8 mouse cellular contexts compared by ENCODE assay signal in the genomic region with DNA sequence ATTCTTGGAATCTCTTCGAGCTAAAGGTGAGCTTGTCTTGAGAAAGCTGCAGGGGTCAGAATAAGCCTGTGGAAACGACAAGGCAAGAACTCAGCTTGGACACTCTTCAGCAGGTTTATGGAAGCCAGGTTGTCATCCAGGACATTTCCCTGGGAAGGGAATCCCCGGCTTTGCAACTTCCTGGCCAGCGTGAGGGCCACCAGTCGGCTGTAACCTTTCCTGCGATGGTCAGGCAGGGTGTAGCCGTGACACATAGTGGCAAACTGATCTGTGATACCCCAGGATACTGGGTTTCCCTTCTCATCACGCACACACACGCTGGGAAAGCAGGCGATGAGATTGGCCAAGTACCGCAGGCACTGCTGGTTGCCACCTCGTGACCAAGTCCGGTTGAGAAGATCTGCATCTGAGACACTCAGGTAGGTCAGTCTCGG. TPM values are rescaled to one million over a fixed set of nuclear protein-coding genes. Genes with fewer than 3 reads are reported as not detected.
DNase-seq lines count a peak whose midpoint lies in the region; ATAC-seq and TF ChIP-seq lines count a peak whose summit lies in the region.

No protein-coding gene starts in this region.

- peaks cover 3% of the 10 kb centered on the region for H3K4me1 ChIP-seq in testis, adult 2 months (ENCODE audit: control insufficient read depth, insufficient read depth, low read length)
- 0 out of 2 replicates have a peak, but pooled peaks cover 2% of the 10 kb centered on the region for H3K4me1 ChIP-seq in intestine, embryonic 16.5 days (ENCODE audit: control insufficient read depth, insufficient read depth, low read length)
- H3K4me1 ChIP-seq in neural tube, embryonic 14.5 days (ENCODE audit: control insufficient read depth, insufficient read depth, low read length) = no peaks in the 10 kb centered on the region

- DNase-seq in CD4-positive, CD25-positive, alpha-beta regulatory T cell, adult 2 months (ENCODE audit: low read depth, low spot score) = peak; percentile 1
- DNase-seq in testis, postnatal 14 days (ENCODE audit: low spot score) = no peak
- no peak for DNase-seq in frontal cortex, postnatal 10 days (ENCODE audit: low spot score in 2 of 2)
- no peak for DNase-seq in layer of hippocampus, adult 9-11 months

- H3K4me2 ChIP-seq in intestine, embryonic 16.5 days (ENCODE audit: low read depth, low read length) = peak overlapping the region; percentile 25; the same call in 1 of the 2 replicates
- H3K4me2 ChIP-seq in neural tube, embryonic 14.5 days (ENCODE audit: low read depth, low read length) = peak overlapping the region; percentile 34; the same call in 1 of the 2 replicates

- 9% methylated on average over 13 of the region's 14 CpGs for WGBS in intestine, embryonic 16.5 days
- WGBS in neural tube, embryonic 14.5 days = 19% methylated on average over 14 of the region's 14 CpGs

- H3K9me3 ChIP-seq in intestine, embryonic 16.5 days (ENCODE audit: control insufficient read depth, low read length) = no peaks in the 10 kb centered on the region
- no peaks in the 10 kb centered on the region for H3K9me3 ChIP-seq in neural tube, embryonic 14.5 days (ENCODE audit: control insufficient read depth, low read length)

- TF ChIP-seq POLR2A in testis, adult 2 months (IDR thresholded peaks at IDR 0.05; ENCODE audit: control insufficient read depth, low read depth, low read length) = no peak

- no peak for TF ChIP-seq CTCF in testis, adult 2 months (IDR thresholded peaks at IDR 0.05; ENCODE audit: control insufficient read depth, insufficient read depth, insufficient replicate concordance, low read depth, low read length)

- no peak for ATAC-seq in CD4-positive, CD25-positive, alpha-beta regulatory T cell, adult 4 months
- ATAC-seq in intestine, embryonic 16.5 days = no peak
- ATAC-seq in neural tube, embryonic 14.5 days (ENCODE audit: low read depth) = peak; percentile 51; the same call in 1 of the 2 replicates

- no peak overlapping the region for H3K9ac ChIP-seq in intestine, embryonic 16.5 days (ENCODE audit: low read depth, low read length)
- H3K9ac ChIP-seq in neural tube, embryonic 14.5 days (replicated peaks; ENCODE audit: low read depth, low read length) = no peak overlapping the region

- no peaks in the 10 kb centered on the region for H3K36me3 ChIP-seq in testis, adult 2 months (ENCODE audit: control insufficient read depth, insufficient read depth, low read length)
- H3K36me3 ChIP-seq in intestine, embryonic 16.5 days (ENCODE audit: control insufficient read depth, insufficient read depth, low read length) = no peaks in the 10 kb centered on the region
- no peaks in the 10 kb centered on the region for H3K36me3 ChIP-seq in neural tube, embryonic 14.5 days (ENCODE audit: control insufficient read depth, insufficient read depth, low read length)

- H3K4me3 ChIP-seq in testis, adult 2 months (ENCODE audit: control insufficient read depth, low read depth, low read length) = peak overlapping the region; percentile 14
- no peak overlapping the region for H3K4me3 ChIP-seq in intestine, embryonic 16.5 days (ENCODE audit: low read length)
- H3K4me3 ChIP-seq in neural tube, embryonic 14.5 days (ENCODE audit: low read depth, low read length) = no peak overlapping the region

- no peak overlapping the region for H3K27ac ChIP-seq in testis, adult 2 months (ENCODE audit: control insufficient read depth, insufficient read depth, low read depth, low read length)
- no peak overlapping the region for H3K27ac ChIP-seq in intestine, embryonic 16.5 days (ENCODE audit: low read length)
- H3K27ac ChIP-seq in neural tube, embryonic 14.5 days (ENCODE audit: low read depth, low read length) = no peak overlapping the region

- no peaks in the 10 kb centered on the region for H3K27me3 ChIP-seq in testis, adult 2 months (ENCODE audit: control insufficient read depth, insufficient read depth, low read length)
- H3K27me3 ChIP-seq in intestine, embryonic 16.5 days (replicated peaks; ENCODE audit: control insufficient read depth, insufficient read depth, low read length) = no peaks in the 10 kb centered on the region
- no peaks in the 10 kb centered on the region for H3K27me3 ChIP-seq in neural tube, embryonic 14.5 days (ENCODE audit: control insufficient read depth, insufficient read depth, low read length)

RNA-seq across cellular contexts. Expression of a gene that starts 9.4 kb away (rescaled TPM):
- polyA plus RNA-seq in CD4-positive, CD25-positive, alpha-beta regulatory T cell, adult 4 months (2017; shearing (Covaris generic)) = not detected
- polyA plus RNA-seq in testis, adult 2 months (2012; rRNA removed) = 0.21 TPM in 1 of 2 replicates, not detected in the other
- polyA plus RNA-seq in intestine, embryonic 16.5 days (2015; fragmentation: Nextera tagmentation; extraction: Ambion mirVana) = not detected in 2 replicates
- polyA plus RNA-seq in neural tube, embryonic 14.5 days (2014; fragmentation: Nextera tagmentation; extraction: Ambion mirVana) = not detected in 2 replicates

RNA-seq across cellular contexts. Expression of a gene that starts 24.4 kb away (rescaled TPM):
- 1 to 10 TPM in 1 of 2 experiments, under 1 TPM in 1; 0.30 to 1.2 TPM for polyA plus RNA-seq in CD4-positive, CD25-positive, alpha-beta regulatory T cell, adult 4 months (2017; shearing (Covaris generic))
- 0.23 and 0.28 TPM in 2 replicates for polyA plus RNA-seq in testis, adult 2 months (2012; rRNA removed)
- polyA plus RNA-seq in intestine, embryonic 16.5 days (2015; fragmentation: Nextera tagmentation; extraction: Ambion mirVana) = 5.8 and 7.8 TPM in 2 replicates
- polyA plus RNA-seq in neural tube, embryonic 14.5 days (2014; fragmentation: Nextera tagmentation; extraction: Ambion mirVana) = 0.45 and 0.59 TPM in 2 replicates

RNA-seq across cellular contexts. Expression of a gene that starts 29.7 kb away (rescaled TPM):
- 10 to 100 TPM; 18.3 to 19.6 TPM for polyA plus RNA-seq in CD4-positive, CD25-positive, alpha-beta regulatory T cell, adult 4 months (2017; shearing (Covaris generic))
- polyA plus RNA-seq in testis, adult 2 months (2012; rRNA removed) = 8.6 and 9.9 TPM in 2 replicates
- 49.7 and 49.8 TPM in 2 replicates for polyA plus RNA-seq in intestine, embryonic 16.5 days (2015; fragmentation: Nextera tagmentation; extraction: Ambion mirVana)
- polyA plus RNA-seq in neural tube, embryonic 14.5 days (2014; fragmentation: Nextera tagmentation; extraction: Ambion mirVana) = 28.0 and 28.2 TPM in 2 replicates

RNA-seq across cellular contexts. Expression of a gene that starts 30.1 kb away (rescaled TPM):
- 10 to 100 TPM; 34.2 to 35.1 TPM for polyA plus RNA-seq in CD4-positive, CD25-positive, alpha-beta regulatory T cell, adult 4 months (2017; shearing (Covaris generic))
- polyA plus RNA-seq in testis, adult 2 months (2012; rRNA removed) = 2.6 and 3.3 TPM in 2 replicates
- 16.0 and 17.9 TPM in 2 replicates for polyA plus RNA-seq in intestine, embryonic 16.5 days (2015; fragmentation: Nextera tagmentation; extraction: Ambion mirVana)
- 7.6 and 10.7 TPM in 2 replicates for polyA plus RNA-seq in neural tube, embryonic 14.5 days (2014; fragmentation: Nextera tagmentation; extraction: Ambion mirVana)
